Mouse (Mus musculus) CD8-positive naive resting alpha-beta T cell, adult 2 months (primary cell): ENCODE measurements around the gene Gm597.

Source experiments
- DNase-seq, 2 experiments: peaks; one replicate each; pipeline ENCODE4 v3.0.0; 2022; ENCODE audit warnings: low read depth in 2 of 2, low spot score in 2 of 2

The Gm597 gene

GRCm38 (mm10) chr1:28780152-28780551, at the start of gene Gm597:
TSS of gene Gm597 (minus strand) at chr1:28780252.
- no peak for DNase-seq

GRCm38 (mm10) chr1:28807689-28808088, 27.6 kb upstream of the Gm597 start:
- DNase-seq, result no peak

GRCm38 (mm10) chr1:28806618-28807017, 26.6 kb upstream of the Gm597 start:
- DNase-seq, result no peak

GRCm38 (mm10) chr1:28800881-28801280, 20.8 kb upstream of the Gm597 start:
- DNase-seq, result no peak
